8 mouse cellular contexts compared by ENCODE assay signal in genomic region chr14:98168908-98169401, GRCm38 (mm10). TPM values are rescaled to one million over a fixed set of nuclear protein-coding genes. Genes with fewer than 3 reads are reported as not detected.
DNase-seq lines count a peak whose midpoint lies in the region; ATAC-seq and TF ChIP-seq lines count a peak whose summit lies in the region.

No protein-coding gene starts in this region.

- no peaks in the 10 kb centered on the region for H3K4me1 ChIP-seq in ES-E14 (ENCODE audit: control insufficient read depth in 2 of 2, insufficient read depth in 2 of 2, low read length in 2 of 2, poor library complexity in 1 of 2)
- H3K4me1 ChIP-seq in forebrain, embryonic 13.5 days, result peaks cover 42% of the 10 kb centered on the region
- peaks cover 20% of the 10 kb centered on the region for H3K4me1 ChIP-seq in hindbrain, embryonic 12.5 days
- H3K4me1 ChIP-seq in limb, embryonic 15.5 days, result peaks cover 5% of the 10 kb centered on the region; the same call in 1 of the 2 replicates
- H3K4me1 ChIP-seq in midbrain, embryonic 13.5 days (replicated peaks), result peaks cover 45% of the 10 kb centered on the region

- peak overlapping the region; percentile 57; the same call in 1 of the 2 replicates for H3K9ac ChIP-seq in ES-E14 (ENCODE audit: insufficient read depth, low read depth, low read length, poor library complexity, severe bottlenecking)
- H3K9ac ChIP-seq in forebrain, embryonic 13.5 days, result peak overlapping the region; percentile 95
- H3K9ac ChIP-seq in hindbrain, embryonic 12.5 days, result peak overlapping the region; percentile 94
- H3K9ac ChIP-seq in limb, embryonic 15.5 days, result peak overlapping the region; percentile 60
- peak overlapping the region; percentile 95 for H3K9ac ChIP-seq in midbrain, embryonic 13.5 days (replicated peaks)

- no peaks in the 10 kb centered on the region for H3K27me3 ChIP-seq in forebrain, embryonic 13.5 days
- H3K27me3 ChIP-seq in hindbrain, embryonic 12.5 days, result no peaks in the 10 kb centered on the region
- H3K27me3 ChIP-seq in limb, embryonic 15.5 days, result no peaks in the 10 kb centered on the region
- H3K27me3 ChIP-seq in midbrain, embryonic 13.5 days, result no peaks in the 10 kb centered on the region

- no peaks in the 10 kb centered on the region for H3K9me3 ChIP-seq in ES-E14 (ENCODE audit: control insufficient read depth, insufficient read depth, low read depth, low read length)
- H3K9me3 ChIP-seq in forebrain, embryonic 13.5 days (replicated peaks), result no peaks in the 10 kb centered on the region
- no peaks in the 10 kb centered on the region for H3K9me3 ChIP-seq in hindbrain, embryonic 12.5 days (replicated peaks)
- H3K9me3 ChIP-seq in limb, embryonic 15.5 days, result no peaks in the 10 kb centered on the region
- no peaks in the 10 kb centered on the region for H3K9me3 ChIP-seq in midbrain, embryonic 13.5 days

- 1% methylated on average over 45 of the region's 45 CpGs for WGBS in forebrain, embryonic 13.5 days
- WGBS in hindbrain, embryonic 12.5 days, result 0% methylated on average over 43 of the region's 45 CpGs
- WGBS in limb, embryonic 15.5 days, result under 1% methylated on average over 45 of the region's 45 CpGs
- WGBS in midbrain, embryonic 13.5 days, result under 1% methylated on average over 40 of the region's 45 CpGs

- peak overlapping the region; percentile 88 for H3K4me2 ChIP-seq in forebrain, embryonic 13.5 days
- peak overlapping the region; percentile 66 for H3K4me2 ChIP-seq in hindbrain, embryonic 12.5 days (replicated peaks)
- H3K4me2 ChIP-seq in limb, embryonic 15.5 days, result peak overlapping the region; percentile 94
- H3K4me2 ChIP-seq in midbrain, embryonic 13.5 days (replicated peaks), result peak overlapping the region; percentile 77

- H3K36me3 ChIP-seq in ES-E14 (ENCODE audit: control insufficient read depth, insufficient read depth, low read length, poor library complexity, severe bottlenecking), result no peaks in the 10 kb centered on the region
- no peaks in the 10 kb centered on the region for H3K36me3 ChIP-seq in forebrain, embryonic 13.5 days (ENCODE audit: poor library complexity, severe bottlenecking)
- H3K36me3 ChIP-seq in hindbrain, embryonic 12.5 days, result no peaks in the 10 kb centered on the region
- H3K36me3 ChIP-seq in limb, embryonic 15.5 days, result no peaks in the 10 kb centered on the region
- H3K36me3 ChIP-seq in midbrain, embryonic 13.5 days, result no peaks in the 10 kb centered on the region

- ATAC-seq in forebrain, embryonic 13.5 days, result peak; percentile 13
- ATAC-seq in hindbrain, embryonic 12.5 days (ENCODE audit: low FRiP score), result peak; percentile 14
- ATAC-seq in limb, embryonic 15.5 days (ENCODE audit: insufficient number of reproducible peaks, low FRiP score, low TSS enrichment, low read depth), result no peak
- ATAC-seq in midbrain, embryonic 13.5 days, result peak; percentile 32

- H3K4me3 ChIP-seq in ES-E14 (ENCODE audit: insufficient read depth in 1 of 2, low read depth in 1 of 2, low read length in 2 of 2, poor library complexity in 1 of 2, severe bottlenecking in 1 of 2), result peak overlapping the region; percentile 58 to 79
- peak overlapping the region; percentile 74 for H3K4me3 ChIP-seq in forebrain, embryonic 13.5 days
- peak overlapping the region; percentile 90 for H3K4me3 ChIP-seq in hindbrain, embryonic 12.5 days
- H3K4me3 ChIP-seq in limb, embryonic 15.5 days, result peak overlapping the region; percentile 76
- peak overlapping the region; percentile 95 for H3K4me3 ChIP-seq in midbrain, embryonic 13.5 days (replicated peaks)

- DNase-seq in ES-E14 (ENCODE audit: low read depth, low spot score), result peak; percentile 25
- DNase-seq in adrenal gland, postnatal 4 days (ENCODE audit: low spot score in 2 of 2), result peak; percentile 10 to 13
- DNase-seq in spleen, postnatal 14 days (ENCODE audit: low spot score in 2 of 2), result peak; percentile 7 to 18
- DNase-seq in T-cell, adult 2 months (ENCODE audit: low spot score), result no peak

- in situ Hi-C loops in ES-E14 (cut with MboI; ENCODE audit: low sequenced_read_pairs in 2 of 2, unreplicated experiment in 2 of 2), result no loop called here

- no peak overlapping the region for H3K27ac ChIP-seq in ES-E14 (ENCODE audit: insufficient read depth, low read depth, low read length, poor library complexity, severe bottlenecking)
- peak overlapping the region; percentile 96 for H3K27ac ChIP-seq in forebrain, embryonic 13.5 days
- H3K27ac ChIP-seq in hindbrain, embryonic 12.5 days, result peak overlapping the region; percentile 98
- H3K27ac ChIP-seq in limb, embryonic 15.5 days, result peak overlapping the region; percentile 85
- peak overlapping the region; percentile 96 for H3K27ac ChIP-seq in midbrain, embryonic 13.5 days

TF ChIP-seq in ES-E14, 5 proteins besides CTCF, POLR2A, EP300 and RAD21:
- TF ChIP-seq HCFC1 (IDR thresholded peaks at IDR 0.05; ENCODE audit: borderline replicate concordance, insufficient read depth, low read length) (no peak), ZNF384 (IDR thresholded peaks at IDR 0.05; ENCODE audit: low read depth, low read length) (no peak), ZC3H11A (IDR thresholded peaks at IDR 0.05; ENCODE audit: borderline replicate concordance, low read depth, low read length) (no peak), MAFK (IDR thresholded peaks at IDR 0.05; ENCODE audit: insufficient read depth, low read depth, low read length) (no peak), CHD2 (IDR thresholded peaks at IDR 0.05; ENCODE audit: low read depth, low read length) (no peak)

RNA-seq across cellular contexts. Expression of gene Dach1, which starts 0.6 kb away (rescaled TPM):
- 0.09 and 0.11 TPM in 2 replicates for total RNA-seq in ES-E14 (2012; rRNA removed)
- total RNA-seq in adrenal gland, postnatal 4 days (2021), result 10 to 100 TPM; 10.9 to 22.0 TPM
- polyA plus RNA-seq in forebrain, embryonic 13.5 days (2015; fragmentation: Nextera tagmentation; extraction: Ambion mirVana), result 13.4 and 15.2 TPM in 2 replicates
- polyA plus RNA-seq in hindbrain, embryonic 12.5 days (2016; fragmentation: Nextera tagmentation; extraction: Ambion mirVana), result 22.8 and 24.3 TPM in 2 replicates
- polyA plus RNA-seq in limb, embryonic 15.5 days (2015; fragmentation: Nextera tagmentation; extraction: Ambion mirVana), result 4.5 TPM in 2 replicates
- polyA plus RNA-seq in midbrain, embryonic 13.5 days (2015; fragmentation: Nextera tagmentation; extraction: Ambion mirVana), result 13.6 and 14.6 TPM in 2 replicates
